Mouse (Mus musculus) megakaryocyte, embryonic 14.5 days (primary cell): ENCODE data around the gene Dusp16.

Source experiments
- FLI1 ChIP-seq: IDR thresholded peaks from 2 replicates; pipeline ENCODE4 v1.6.1; 2012; ENCODE audit warnings: low read length, inconsistent platforms, mixed read lengths
- GATA1 ChIP-seq: IDR thresholded peaks from 3 replicates; pipeline ENCODE4 v1.6.1; 2012; ENCODE audit warnings: mixed read lengths, low read length, inconsistent platforms, borderline replicate concordance

DNA sequence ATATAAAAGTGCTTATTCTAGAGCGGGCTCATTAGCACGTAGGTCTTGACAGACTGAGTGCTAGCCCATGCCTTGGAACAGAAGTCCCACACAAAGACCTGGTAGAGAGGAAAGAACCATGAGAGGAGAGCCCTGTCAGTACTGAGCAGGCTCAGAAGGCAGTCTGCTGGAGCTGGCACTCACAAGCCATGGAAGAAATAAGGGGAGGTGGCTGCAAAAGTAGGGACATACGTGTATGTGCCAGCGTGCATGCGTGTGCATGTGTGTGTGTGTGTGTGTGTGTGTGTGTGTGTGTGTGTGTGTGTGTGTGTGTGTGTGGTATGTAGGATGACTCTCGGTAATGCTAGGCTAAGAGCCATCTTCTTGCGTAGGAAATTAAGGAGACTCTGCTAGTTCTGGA, 69.1 kb downstream of the Dusp16 start:
- TF ChIP-seq GATA1 (no peak), FLI1 (no peak)
